Mouse (Mus musculus) bone marrow, adult 2 months (tissue): ENCODE data around the gene Qsox2. TPM values are rescaled to one million over a fixed set of nuclear protein-coding genes. Genes with fewer than 3 reads are reported as not detected.

Experiments used
- H3K27ac ChIP-seq: fragments of 200-500 bp; 2 replicates; pipeline ENCODE4 v1.5.1; 2012; ENCODE audit warnings: low read depth, mild to moderate bottlenecking, control low read depth, inconsistent platforms, low read length; ENCODE audit not compliant: control insufficient read depth, poor library complexity, insufficient read depth
- H3K4me1 ChIP-seq: fragments of 200-500 bp; 2 replicates; pipeline ENCODE4 v1.6.1; 2011; ENCODE audit warnings: low read length; ENCODE audit not compliant: control insufficient read depth, insufficient read depth
- H3K4me3 ChIP-seq: fragments of 200-500 bp; replicated peaks from 2 replicates; pipeline ENCODE3; 2011; ENCODE audit warnings: mild to moderate bottlenecking, low read depth, low read length, control low read depth; ENCODE audit not compliant: control insufficient read depth
- CTCF ChIP-seq: fragments of 200-500 bp; IDR thresholded peaks from 2 replicates; pipeline ENCODE4 v1.5.1; 2011; ENCODE audit warnings: low read length, control low read depth; ENCODE audit not compliant: control insufficient read depth, insufficient read depth
- POLR2A ChIP-seq: fragments of 200-500 bp; IDR thresholded peaks from 2 replicates; pipeline ENCODE4 v1.6.1; 2011; ENCODE audit warnings: low read depth, mild to moderate bottlenecking, control low read depth, low read length, borderline replicate concordance; ENCODE audit not compliant: control insufficient read depth
- WGBS: fragments of 180-500 bp; shearing (Covaris S2); methylation state at CpG from one replicate; pipeline ENCODE4 v1.1.7; 2018; 5-methylcytosine and 5-hydroxymethylcytosine counted together
- polyA plus RNA-seq: library from polyadenylated mRNA; stranded (reverse); fragments of >200 nt; gene quantifications from 2 replicates; pipeline ENCODE4 v1.2.4, GENCODE M21; 2011; ENCODE audit warnings: low replicate concordance; ENCODE audit not compliant: missing spikeins, insufficient read depth, insufficient read length

The Qsox2 gene
- polyA plus RNA-seq, 1 experiment = 2.2 TPM

DNA sequence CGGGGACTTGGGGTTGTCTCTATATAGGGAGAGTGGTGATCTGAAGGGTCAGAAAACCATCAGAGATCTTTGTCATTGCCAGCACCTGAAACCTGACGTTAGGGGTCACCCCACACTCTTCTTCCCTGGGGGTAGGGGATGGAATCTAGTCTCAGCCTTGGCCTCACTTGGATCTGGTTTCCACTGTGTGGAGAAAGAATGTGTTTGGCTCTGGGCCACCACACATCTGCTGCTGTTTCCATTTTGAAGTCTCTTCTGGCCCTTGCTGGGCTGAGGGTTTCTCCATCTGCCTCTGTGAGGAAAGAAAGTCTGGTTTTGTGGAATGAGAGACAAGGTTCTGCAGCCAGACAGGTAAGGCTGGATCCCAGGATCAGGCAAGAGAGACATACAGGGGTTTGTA is 27.8 kb upstream of the Qsox2 start:
- H3K4me3 ChIP-seq = no peak overlapping the region
- TF ChIP-seq POLR2A = no peak
- TF ChIP-seq CTCF = no peak
- H3K4me1 ChIP-seq = no peaks in the 10 kb centered on the region
- WGBS = 72% methylated on average over 2 of the region's 2 CpGs
- H3K27ac ChIP-seq = no peak overlapping the region

DNA sequence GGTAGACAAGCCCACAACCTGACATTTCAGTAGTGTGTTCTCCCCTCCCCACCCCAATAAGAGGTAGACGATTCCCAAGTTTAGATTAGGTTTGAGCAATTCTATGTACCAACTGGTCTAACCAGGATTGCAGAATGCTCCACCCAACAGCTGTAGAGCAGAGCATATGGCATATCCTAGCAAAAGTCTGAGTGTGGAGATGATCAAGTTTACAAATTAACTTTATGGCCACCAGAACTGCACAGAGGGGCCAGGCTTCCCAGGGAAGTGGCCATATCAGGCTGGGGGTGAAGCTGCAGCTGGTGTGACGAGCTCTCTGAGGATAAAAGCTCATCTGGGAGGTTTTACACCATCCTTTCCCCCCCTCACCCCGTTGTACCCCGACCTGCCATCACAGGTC is 27.3 kb upstream of the Qsox2 start:
- TF ChIP-seq CTCF (no peak), POLR2A (no peak)
- no peaks in the 10 kb centered on the region for H3K4me1 ChIP-seq
- no peak overlapping the region for H3K27ac ChIP-seq
- H3K4me3 ChIP-seq = no peak overlapping the region
- 61% methylated on average over 4 of the region's 4 CpGs for WGBS

DNA sequence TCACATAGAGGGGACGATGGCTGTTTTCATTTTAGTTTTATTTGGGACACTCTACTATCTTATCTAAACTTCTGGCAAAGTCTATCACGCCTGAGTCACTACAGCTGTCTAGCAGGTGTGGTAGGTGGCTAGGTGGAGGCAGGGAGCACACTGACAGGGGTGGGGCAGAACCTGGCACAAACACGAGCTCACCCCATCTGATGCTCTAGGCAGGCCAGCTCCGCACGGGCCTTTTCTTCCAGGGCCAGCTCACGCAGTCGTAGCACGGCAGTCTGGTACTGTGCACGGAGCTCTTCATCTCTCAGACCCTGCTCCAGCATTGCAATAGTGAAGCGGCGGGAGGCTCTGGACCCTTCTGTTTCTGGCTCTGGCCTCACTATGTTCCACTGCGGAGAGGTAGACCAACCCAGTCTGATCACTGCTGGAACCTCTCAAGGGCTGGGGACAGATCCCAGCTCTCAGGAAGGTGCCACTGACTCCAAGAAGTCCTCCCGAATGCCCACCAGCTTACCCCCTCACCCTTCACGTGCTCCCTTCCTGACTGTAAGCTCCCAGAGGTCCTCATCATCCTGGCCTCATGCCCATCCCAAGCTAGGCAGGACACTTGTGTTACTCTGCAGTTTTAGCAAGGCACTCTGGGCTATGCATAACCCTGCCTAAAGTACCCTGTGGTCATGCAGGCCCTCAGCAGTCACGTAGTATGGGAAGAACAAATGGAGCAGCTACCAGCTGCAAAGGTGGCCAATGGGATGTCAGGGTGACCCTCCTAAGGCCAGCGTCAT is 20.2 kb upstream of the Qsox2 start:
- no peaks in the 10 kb centered on the region for H3K4me1 ChIP-seq
- TF ChIP-seq CTCF = no peak
- no peak overlapping the region for H3K4me3 ChIP-seq
- no peak overlapping the region for H3K27ac ChIP-seq
- 82% methylated on average over 16 of the region's 16 CpGs for WGBS

DNA sequence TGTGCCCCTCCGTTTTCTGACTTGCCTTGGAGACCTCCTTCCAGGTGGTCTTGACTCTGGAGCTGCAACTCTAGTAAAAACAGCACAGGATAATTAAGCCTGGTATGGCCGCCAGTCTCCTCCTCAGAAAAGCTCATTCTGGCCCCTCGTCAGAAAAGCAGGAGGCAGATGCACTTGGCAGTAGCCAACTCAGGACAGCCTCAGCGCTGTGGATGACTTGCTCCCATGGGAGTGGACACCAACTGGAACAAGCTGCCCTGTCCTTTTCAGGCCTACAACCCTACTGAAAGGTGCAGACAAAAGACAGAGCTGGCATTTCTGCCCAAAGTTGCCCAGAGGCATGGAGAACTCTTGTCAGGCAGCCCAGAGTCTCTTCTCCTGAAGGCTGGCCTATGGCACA is 17.5 kb upstream of the Qsox2 start:
- no peaks in the 10 kb centered on the region for H3K4me1 ChIP-seq
- no peak overlapping the region for H3K27ac ChIP-seq
- H3K4me3 ChIP-seq = no peak overlapping the region
- 76% methylated on average over 4 of the region's 4 CpGs for WGBS
- no peak for TF ChIP-seq CTCF
- no peak for TF ChIP-seq POLR2A

DNA sequence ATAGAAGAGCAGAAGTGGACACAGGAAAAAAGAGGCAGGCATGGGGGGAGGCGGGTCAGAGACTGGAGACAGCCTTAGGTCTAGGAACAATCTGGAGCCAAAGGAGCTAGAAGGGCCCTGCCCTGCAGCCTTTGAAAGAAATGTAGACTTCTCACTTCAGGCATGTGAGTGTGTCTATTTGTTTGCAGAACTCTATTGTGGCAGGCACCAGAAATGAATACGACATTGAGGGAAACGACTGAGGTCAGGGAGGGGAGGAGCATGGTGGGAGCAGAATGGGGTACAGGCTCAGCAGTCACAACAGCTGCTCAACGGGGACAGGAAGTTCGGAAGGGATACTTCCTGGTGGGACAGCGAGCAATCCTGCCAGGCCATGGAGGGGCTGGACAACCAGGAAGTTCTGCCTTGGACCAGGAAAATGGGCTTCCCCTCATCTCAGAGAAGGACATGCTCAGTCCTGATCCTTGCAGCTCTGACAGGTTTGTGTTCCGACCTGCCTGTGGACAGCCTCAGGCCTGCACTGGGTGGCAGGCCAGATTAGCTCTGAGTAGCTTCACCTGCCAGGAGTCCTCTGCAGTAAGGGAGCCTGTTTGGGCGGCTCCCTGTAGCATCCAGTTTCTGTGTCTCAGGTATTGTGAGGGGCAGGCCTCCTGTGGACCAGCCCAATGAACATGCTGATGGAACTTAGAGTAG is 15.3 kb upstream of the Qsox2 start:
- WGBS = 31% methylated on average over 8 of the region's 8 CpGs
- Histone ChIP-seq H3K4me1 (no peaks in the 10 kb centered on the region), H3K4me3 (no peak overlapping the region), H3K27ac (no peak overlapping the region)
- TF ChIP-seq CTCF (no peak), POLR2A (no peak)

DNA sequence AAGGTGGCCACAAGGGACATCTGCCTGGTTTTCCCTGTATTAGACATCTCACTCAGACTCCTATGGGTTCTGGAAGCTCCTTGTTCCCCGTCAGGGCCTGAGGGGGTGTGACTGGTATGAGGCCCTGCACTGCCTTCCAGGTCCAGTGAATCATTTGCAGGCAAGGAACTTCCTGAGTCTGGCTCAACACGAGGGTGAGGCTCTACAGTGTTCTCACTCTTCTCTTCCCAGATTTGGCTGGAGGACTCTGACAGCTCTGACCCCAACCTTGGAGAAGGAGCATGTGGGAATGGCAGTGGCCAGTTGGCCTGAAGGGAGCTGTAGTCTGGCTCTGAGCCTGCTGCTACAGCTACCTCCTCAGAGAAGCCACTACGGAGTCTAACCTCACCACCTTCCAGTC is 10.2 kb upstream of the Qsox2 start:
- WGBS = 50% methylated on average over 3 of the region's 3 CpGs

DNA sequence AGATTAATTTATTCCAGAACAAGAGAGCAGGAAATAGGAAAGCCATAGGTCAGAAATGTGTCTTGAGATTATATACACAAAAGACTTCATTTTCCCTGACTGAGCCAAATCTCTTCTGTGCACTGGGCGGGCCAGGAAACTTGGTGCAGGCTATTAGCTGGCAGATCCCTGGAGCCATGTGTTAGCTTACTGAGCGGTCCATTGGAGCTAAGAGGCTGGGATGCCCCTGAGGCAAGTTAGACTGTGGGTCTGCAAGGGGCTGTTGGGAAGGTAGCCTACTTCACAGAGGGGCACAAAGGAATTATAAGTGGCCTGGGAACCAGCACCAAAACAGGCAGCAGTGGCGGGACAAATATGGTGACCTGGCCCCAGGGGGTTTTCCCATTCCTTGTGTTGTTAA is 3.5 kb upstream of the Qsox2 start:
- no peak for TF ChIP-seq CTCF
- Histone ChIP-seq H3K4me1 (no peaks in the 10 kb centered on the region), H3K4me3 (no peak overlapping the region), H3K27ac (no peak overlapping the region)
- 78% methylated on average over 3 of the region's 3 CpGs for WGBS

More for the DNA sequence above, 10.2 kb upstream of the Qsox2 start:
- H3K4me1 ChIP-seq = no peaks in the 10 kb centered on the region
- no peak overlapping the region for H3K4me3 ChIP-seq
- no peak overlapping the region for H3K27ac ChIP-seq
- no peak for TF ChIP-seq CTCF
- no peak for TF ChIP-seq POLR2A

DNA sequence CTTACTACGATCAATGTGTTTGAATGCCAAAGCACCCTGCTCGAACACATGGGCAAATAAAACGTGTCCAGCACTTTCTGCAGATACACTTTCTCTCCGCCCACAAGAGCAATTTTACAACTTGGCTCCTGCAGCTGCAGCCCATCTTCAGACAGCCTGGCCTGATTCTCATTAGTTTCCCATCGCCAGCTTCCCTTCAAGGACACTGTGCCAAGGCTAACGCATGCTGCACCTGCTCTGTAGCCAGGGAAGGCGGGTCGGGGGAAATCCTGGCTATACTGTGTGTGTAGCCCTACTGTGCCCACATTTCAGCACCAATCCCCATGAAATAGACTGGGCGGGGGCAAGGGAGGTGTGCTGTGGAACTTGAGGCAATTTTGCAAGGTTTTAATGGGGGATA is 3.0 kb upstream of the Qsox2 start:
- WGBS = 72% methylated on average over 9 of the region's 9 CpGs
- no peak for TF ChIP-seq CTCF
- TF ChIP-seq POLR2A = no peak
- Histone ChIP-seq H3K27ac (no peak overlapping the region), H3K4me3 (no peak overlapping the region), H3K4me1 (no peaks in the 10 kb centered on the region)
